Mouse (Mus musculus): ENCODE data around the gene Speer3.
"Not testable (repeated sequence)": the region's sequence is repeated elsewhere in the genome, so short reads cannot be mapped to it uniquely, and the experiment has no call there.

The Speer3 gene

DNA sequence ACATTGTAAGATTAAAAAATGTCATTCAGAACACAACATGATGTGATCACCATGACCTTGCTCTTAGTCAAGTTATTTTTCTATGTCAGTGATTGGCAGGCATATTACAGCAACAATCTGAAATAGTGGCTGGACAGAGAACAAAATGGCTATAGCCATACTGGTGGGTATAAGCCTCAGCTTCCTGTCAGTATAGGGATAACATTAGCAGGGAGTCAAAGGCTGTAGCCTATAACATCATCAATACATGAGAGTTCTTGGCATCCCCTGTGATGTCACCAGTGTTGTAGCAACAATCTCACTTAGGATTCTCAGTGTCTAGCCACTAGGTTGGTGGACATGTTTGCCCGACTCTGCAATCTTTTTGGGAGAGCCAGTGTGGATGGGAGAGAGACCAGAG lies at the start of gene Speer3:
Speer3 (plus strand) TSS at position 301 of the 400 bp plus-strand sequence.
- DNase-seq, result no peak

- not testable (repeated sequence) for DNase-seq
These were observed 19.1 kb downstream of the Speer3 start for GRCm38 (mm10) chr5:13810496-13810895.

DNA sequence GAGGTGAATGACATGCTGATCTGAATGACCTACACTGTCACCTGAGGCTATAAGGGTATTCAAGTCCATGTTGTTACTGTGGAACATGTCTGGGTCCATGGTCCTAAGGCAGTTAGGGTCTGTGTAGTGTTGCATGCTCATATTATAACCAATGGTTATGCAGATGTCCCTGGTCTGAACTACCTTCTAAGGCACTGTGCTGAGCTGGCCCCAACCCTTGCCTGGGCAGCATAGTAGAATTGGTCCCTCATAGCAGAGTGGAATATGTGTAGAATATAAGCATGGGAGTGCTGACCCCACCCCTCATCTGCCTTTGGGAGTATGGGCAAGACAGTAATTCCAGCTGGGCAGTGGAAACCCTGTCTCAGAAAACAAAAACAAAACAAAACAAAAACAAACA lies 33.7 kb downstream of the Speer3 start:
- no peak for DNase-seq

DNA sequence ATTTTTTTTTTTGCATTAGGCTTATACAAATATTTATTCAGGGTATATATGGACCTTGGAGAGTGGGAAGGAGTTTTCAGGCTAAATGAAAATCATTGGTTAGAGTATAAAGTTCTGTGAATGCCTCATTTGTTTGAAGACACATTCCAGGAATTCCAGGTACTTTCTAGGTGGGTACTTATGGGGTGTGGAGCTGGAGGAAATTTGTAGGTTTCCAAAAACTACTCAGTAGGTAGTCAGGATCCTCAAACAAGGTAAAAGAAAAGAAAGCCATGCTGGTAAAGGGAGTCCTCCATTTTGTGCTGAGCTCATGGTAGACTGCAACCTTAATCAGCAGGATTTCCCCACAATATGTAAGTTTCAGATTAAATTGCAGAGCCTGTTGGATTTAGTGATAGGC lies 35.3 kb downstream of the Speer3 start:
- no peak for DNase-seq

GRCm38 (mm10) chr5:13844317-13844716 lies 52.9 kb downstream of the Speer3 start:
- no peak for DNase-seq
